Mouse (Mus musculus): ENCODE data around the gene Mrpl10.

DNA sequence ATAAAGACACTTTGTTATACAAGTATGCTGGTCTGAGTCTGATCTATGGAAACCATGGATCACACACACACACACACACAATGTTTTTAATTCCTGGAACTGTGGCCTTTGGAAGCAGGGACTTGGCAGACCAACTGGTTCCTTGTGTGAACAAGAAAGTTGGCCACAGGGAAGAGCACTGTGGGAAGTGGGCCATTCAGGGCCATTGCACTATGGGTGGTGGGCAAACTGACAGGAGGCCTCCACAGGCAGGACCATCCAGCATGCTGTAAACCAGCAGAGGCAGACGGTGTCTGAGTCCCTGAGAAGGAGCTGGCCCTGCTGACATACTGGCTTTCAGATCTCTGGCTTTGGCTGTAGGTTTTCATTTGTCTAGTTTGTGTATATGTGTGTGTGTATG lies 28.0 kb downstream of the Mrpl10 start:
- TF ChIP-seq POLR2A (IDR thresholded peaks at IDR 0.05; ENCODE audit: borderline replicate concordance, low read depth, low read length) (no peak), CTCF (IDR thresholded peaks at IDR 0.05; ENCODE audit: low read depth, low read length) (no peak)
